Mouse (Mus musculus) embryonic facial prominence, embryonic 11.5 days (tissue): ENCODE data around the gene Chchd1. TPM values are rescaled to one million over a fixed set of nuclear protein-coding genes. Genes with fewer than 3 reads are reported as not detected.
A peak's percentile ranks its signal among the peaks of the same experiment; 100 is the strongest.

Source experiments
- ATAC-seq: fragments of 200-750 bp; cut with Nextera tagmentation; replicated peaks from 2 replicates; pipeline ENCODE4 v1.8.0; 2017; ENCODE audit warnings: low read depth; ENCODE audit not compliant: insufficient number of reproducible peaks, low FRiP score, low TSS enrichment
- DNase-seq: peaks from one replicate; pipeline ENCODE4 v3.0.0-alpha.2; 2015; ENCODE audit warnings: low spot score
- H3K27ac ChIP-seq: fragments of 300-500 bp; sonication (generic); replicated peaks from 2 replicates; pipeline ENCODE4 v1.5.1; 2014; ENCODE audit warnings: mild to moderate bottlenecking, low read depth, low read length, control low read depth
- H3K27me3 ChIP-seq: fragments of 300-500 bp; sonication (generic); 2 replicates; pipeline ENCODE4 v1.6.1; 2014; ENCODE audit warnings: mild to moderate bottlenecking, low read length, moderate library complexity, mixed read lengths; ENCODE audit not compliant: control insufficient read depth, insufficient read depth
- H3K36me3 ChIP-seq: fragments of 300-500 bp; sonication (generic); replicated peaks from 2 replicates; pipeline ENCODE4 v1.6.1; 2014; ENCODE audit warnings: low read depth, mild to moderate bottlenecking, low read length, moderate library complexity, mixed read lengths; ENCODE audit not compliant: control insufficient read depth, insufficient read depth
- H3K4me1 ChIP-seq: fragments of 300-500 bp; sonication (generic); 2 replicates; pipeline ENCODE4 v1.6.1; 2014; ENCODE audit warnings: low read length, mixed read lengths; ENCODE audit not compliant: control insufficient read depth, insufficient read depth
- H3K4me2 ChIP-seq: fragments of 300-500 bp; sonication (generic); 2 replicates; pipeline ENCODE4 v1.6.1; 2014; ENCODE audit warnings: low read depth, mild to moderate bottlenecking, control low read depth, low read length, moderate library complexity
- H3K4me3 ChIP-seq: fragments of 300-500 bp; sonication (generic); 2 replicates; pipeline ENCODE4 v1.5.1; 2014; ENCODE audit warnings: low read depth, low read length, control low read depth
- H3K9ac ChIP-seq: fragments of 300-500 bp; sonication (generic); replicated peaks from 2 replicates; pipeline ENCODE4 v1.6.1; 2014; ENCODE audit warnings: mild to moderate bottlenecking, control low read depth, low read length
- H3K9me3 ChIP-seq: fragments of 300-500 bp; sonication (generic); replicated peaks from 2 replicates; pipeline ENCODE4 v1.6.1; 2016; ENCODE audit warnings: mild to moderate bottlenecking, low read length, inconsistent platforms, mixed read lengths; ENCODE audit not compliant: control insufficient read depth
- WGBS: fragments of 180-500 bp; shearing (Covaris S2); extraction: QIAGEN DNeasy Blood & Tissue Kit; methylation state at CpG from one replicate; pipeline ENCODE4 v1.1.7; 2014; 5-methylcytosine and 5-hydroxymethylcytosine counted together
- polyA plus RNA-seq: library from polyadenylated mRNA; unstranded; fragments of >200 nt; fragmentation: Nextera tagmentation; extraction: Ambion mirVana; gene quantifications from 2 replicates; pipeline ENCODE4 v1.2.1, GENCODE M21; 2014

The Chchd1 gene
- 254 and 257 TPM in 2 replicates for polyA plus RNA-seq

DNA sequence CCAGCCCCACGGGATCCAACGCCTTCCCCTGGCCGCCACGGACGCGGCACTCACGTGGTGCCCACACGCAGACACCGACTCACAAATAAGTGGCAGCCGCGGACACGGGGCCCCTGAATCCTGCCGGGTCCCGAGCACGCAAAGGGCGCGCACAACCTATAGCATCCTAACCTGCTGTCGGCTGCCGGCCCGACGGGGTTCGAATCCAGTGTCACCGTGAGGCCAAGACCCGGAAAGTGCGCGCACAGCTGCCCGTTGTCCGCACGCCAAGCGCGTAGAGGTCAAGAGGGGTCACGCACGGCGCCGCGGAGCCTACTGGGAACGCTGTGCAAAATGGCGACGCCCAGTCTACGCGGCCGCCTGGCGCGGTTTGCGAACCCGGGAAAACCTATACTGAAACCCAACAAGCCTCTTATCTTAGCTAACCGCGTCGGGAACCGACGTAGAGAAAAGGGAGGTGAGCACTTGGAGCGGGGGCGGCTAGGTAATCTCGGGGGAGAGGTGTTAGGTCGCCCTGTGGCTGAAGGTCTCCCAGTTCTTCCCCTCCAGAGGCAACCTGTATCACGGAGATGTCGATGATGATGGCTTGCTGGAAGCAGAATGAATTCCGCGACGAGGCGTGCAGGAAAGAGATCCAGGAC, at the start of gene Chchd1:
TSS of gene Chchd1 (plus strand) at position 266 of the 641 bp plus-strand sequence.
- Histone ChIP-seq H3K9me3 (no peaks in the 10 kb centered on the region), H3K36me3 (no peaks in the 10 kb centered on the region; the same call in 1 of the 2 replicates), H3K4me2 (peak within 1 kb of the TSS; percentile 58), H3K4me1 (peaks cover 3% of the 10 kb centered on the region; the same call in 1 of the 2 replicates), H3K27ac (peak within 1 kb of the TSS; percentile 59), H3K9ac (peak within 1 kb of the TSS; percentile 79), H3K27me3 (no peaks in the 10 kb centered on the region), H3K4me3 (peak within 1 kb of the TSS; percentile 63)
- peak; percentile 91 for DNase-seq
- peak; percentile 53 for ATAC-seq
- under 1% methylated on average over 61 of the region's 61 CpGs for WGBS

DNA sequence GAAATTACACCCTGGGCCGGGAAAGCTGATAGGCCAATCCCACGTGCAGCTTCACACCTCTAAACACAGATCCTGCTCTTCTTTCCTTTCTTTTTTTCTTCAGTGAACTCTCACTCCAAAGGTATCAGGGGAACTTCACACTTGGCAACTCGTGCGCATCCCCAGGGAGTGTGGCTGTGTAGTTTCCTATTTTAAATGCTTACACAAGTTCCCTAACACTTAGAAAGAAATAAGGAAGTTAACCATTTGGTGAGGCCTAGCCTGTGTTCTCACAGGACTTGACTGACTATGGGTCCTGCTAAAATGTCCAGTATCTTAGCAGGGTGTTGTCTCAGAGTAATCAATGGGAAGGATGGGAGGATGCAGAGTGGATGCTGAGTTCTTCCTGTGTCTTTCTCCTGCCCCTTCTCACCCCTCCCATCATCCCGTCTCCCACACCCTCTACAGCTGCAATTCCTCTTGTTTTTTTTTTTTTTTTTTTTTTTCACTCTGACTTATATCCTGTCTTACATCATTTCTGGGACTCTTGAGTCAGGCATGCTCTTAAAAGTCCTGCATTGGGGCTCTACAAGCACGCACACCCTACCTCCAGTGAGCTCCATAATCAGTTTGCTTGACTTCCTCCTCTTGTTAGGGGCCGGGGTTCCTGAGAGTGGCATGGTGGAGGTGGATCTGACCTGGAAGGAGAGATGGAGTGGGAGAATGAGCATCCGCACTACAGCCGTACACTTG, 48.0 kb upstream of the Chchd1 start:
- Histone ChIP-seq H3K9ac (no peak overlapping the region), H3K36me3 (no peaks in the 10 kb centered on the region), H3K4me1 (no peaks in the 10 kb centered on the region), H3K27me3 (no peaks in the 10 kb centered on the region), H3K4me2 (no peak overlapping the region), H3K27ac (no peak overlapping the region), H3K4me3 (no peak overlapping the region), H3K9me3 (no peaks in the 10 kb centered on the region)
- 80% methylated on average over 9 of the region's 9 CpGs for WGBS
- no peak for DNase-seq
- ATAC-seq = no peak

DNA sequence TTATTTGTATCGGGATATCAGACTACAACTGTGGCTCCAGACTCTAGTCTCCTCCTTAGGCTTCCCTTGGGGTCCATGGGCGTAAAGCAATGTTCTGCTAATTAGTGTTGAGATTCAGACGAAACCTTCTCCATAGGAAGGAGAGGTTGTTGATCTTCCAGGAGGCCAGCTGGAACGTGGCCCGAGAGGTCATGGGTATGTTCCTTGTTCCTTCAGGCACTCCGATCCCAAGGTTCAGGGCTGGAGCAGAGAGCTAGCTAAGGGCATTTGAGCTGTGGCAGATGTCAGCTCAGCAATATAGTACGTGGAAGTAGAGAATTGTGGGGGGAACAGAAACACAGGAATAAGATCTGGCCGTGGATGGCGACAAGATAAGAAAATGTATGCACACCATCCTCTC, 47.1 kb upstream of the Chchd1 start:
- no peaks in the 10 kb centered on the region for H3K27me3 ChIP-seq
- no peaks in the 10 kb centered on the region for H3K9me3 ChIP-seq
- ATAC-seq = no peak
- H3K4me1 ChIP-seq = no peaks in the 10 kb centered on the region
- no peak overlapping the region for H3K9ac ChIP-seq
- no peak overlapping the region for H3K4me2 ChIP-seq
- no peak overlapping the region for H3K4me3 ChIP-seq
- no peaks in the 10 kb centered on the region for H3K36me3 ChIP-seq
- H3K27ac ChIP-seq = no peak overlapping the region
- WGBS = 63% methylated on average over 9 of the region's 9 CpGs
- DNase-seq = no peak

DNA sequence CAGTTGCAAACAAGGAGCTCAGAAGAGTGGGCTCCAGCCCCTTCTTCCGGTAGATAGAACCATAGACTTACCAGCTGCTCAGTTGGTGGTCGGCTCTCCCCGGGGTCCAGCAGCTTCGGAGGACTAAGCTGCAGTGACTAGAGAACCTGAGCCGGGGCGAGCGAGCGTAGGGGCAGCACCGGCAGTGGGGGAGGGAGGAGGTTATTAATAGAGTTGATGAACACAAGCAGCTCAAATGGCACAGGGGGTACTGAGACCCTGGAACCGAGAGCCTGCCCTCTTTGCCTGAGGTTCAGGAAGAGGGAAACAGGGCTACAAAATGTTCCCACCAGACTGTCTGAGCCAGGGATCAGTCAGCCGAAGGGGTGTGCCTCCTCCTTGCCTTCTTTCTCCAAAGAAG, 46.4 kb upstream of the Chchd1 start, which contains the start of gene Myoz1:
TSS of gene Myoz1 (minus strand) at position 180 of the 400 bp plus-strand sequence.
- Histone ChIP-seq H3K4me1 (no peaks in the 10 kb centered on the region), H3K4me3 (no peak within 1 kb of the TSS), H3K36me3 (no peaks in the 10 kb centered on the region), H3K4me2 (no peak within 1 kb of the TSS), H3K9ac (no peak within 1 kb of the TSS), H3K9me3 (no peaks in the 10 kb centered on the region), H3K27ac (no peak within 1 kb of the TSS), H3K27me3 (no peaks in the 10 kb centered on the region)
- DNase-seq = peak; percentile 7
- ATAC-seq = no peak
- WGBS = 31% methylated on average over 11 of the region's 11 CpGs

DNA sequence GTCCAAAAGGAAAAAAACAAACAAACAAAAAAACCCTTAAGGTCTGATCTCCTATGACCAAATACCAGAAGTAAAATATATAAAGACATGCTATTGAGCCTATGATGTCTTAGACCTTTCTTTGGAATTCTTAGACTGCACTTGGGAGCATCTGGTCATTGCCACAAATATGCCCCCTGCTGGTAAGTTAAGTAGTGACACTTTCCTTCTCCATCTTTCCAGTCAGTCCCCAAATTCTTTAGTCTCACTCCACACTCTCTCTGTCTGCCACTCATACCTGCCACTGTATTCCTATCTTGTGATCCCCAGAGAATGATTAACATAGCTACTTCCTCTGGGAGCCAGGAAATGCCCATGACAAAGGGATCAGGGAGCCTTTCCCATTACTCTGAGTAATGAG, 44.5 kb upstream of the Chchd1 start:
- no peaks in the 10 kb centered on the region for H3K4me1 ChIP-seq
- DNase-seq (peak; percentile 76), ATAC-seq (no peak)
- H3K9me3 ChIP-seq = no peaks in the 10 kb centered on the region
- H3K27me3 ChIP-seq = peaks cover 2% of the 10 kb centered on the region; the same call in 1 of the 2 replicates
- H3K9ac ChIP-seq = no peak overlapping the region
- H3K4me3 ChIP-seq = no peak overlapping the region
- no peak overlapping the region for H3K4me2 ChIP-seq
- no peaks in the 10 kb centered on the region for H3K36me3 ChIP-seq
- H3K27ac ChIP-seq = no peak overlapping the region

DNA sequence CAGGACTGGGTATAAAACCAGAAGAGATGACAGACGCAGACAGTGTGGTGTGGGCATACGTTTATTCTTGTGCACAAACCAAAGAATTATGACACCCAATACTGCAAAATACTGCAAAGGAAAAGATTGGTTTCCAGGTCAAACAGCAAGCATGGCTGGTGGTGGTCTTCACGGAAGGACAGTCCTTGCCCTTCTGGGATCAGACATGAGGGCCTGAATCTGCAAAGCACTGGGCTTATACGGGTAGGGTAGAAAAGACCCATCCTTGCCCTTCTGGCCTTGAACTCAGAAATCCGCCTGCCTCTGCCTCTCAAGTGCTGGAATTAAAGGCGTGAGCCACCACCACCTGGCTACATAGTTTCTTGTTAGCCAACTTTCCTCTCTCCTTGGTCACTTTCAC, 43.9 kb upstream of the Chchd1 start:
- no peaks in the 10 kb centered on the region for H3K4me1 ChIP-seq
- H3K9ac ChIP-seq = no peak overlapping the region
- no peaks in the 10 kb centered on the region for H3K9me3 ChIP-seq
- H3K4me3 ChIP-seq = no peak overlapping the region
- ATAC-seq (no peak), DNase-seq (no peak)
- H3K36me3 ChIP-seq = no peaks in the 10 kb centered on the region
- no peak overlapping the region for H3K27ac ChIP-seq
- H3K4me2 ChIP-seq = no peak overlapping the region
- peaks cover 2% of the 10 kb centered on the region; the same call in 1 of the 2 replicates for H3K27me3 ChIP-seq
- 85% methylated on average over 6 of the region's 6 CpGs for WGBS

DNA sequence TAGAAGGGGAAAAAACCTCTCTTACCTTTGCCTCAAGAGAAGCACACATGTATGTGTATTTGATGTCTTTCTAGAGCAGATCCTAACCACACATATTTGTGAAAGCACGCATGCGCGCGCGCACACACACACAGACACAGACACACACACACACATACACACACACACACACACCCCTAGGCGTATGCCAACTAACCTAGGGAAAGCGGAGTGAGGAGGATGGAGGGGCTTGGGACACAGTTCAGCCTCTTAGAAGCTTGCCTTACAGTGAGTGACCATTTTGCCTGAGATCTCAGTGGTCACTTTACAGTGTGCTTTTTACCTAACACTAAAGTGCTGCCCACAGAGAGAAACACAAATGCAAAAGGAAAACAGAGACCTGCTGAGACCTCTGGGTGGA, 43.1 kb upstream of the Chchd1 start:
- WGBS = 95% methylated on average over 7 of the region's 7 CpGs
- Histone ChIP-seq H3K9me3 (no peaks in the 10 kb centered on the region), H3K4me2 (no peak overlapping the region), H3K36me3 (no peaks in the 10 kb centered on the region), H3K27ac (no peak overlapping the region), H3K4me1 (no peaks in the 10 kb centered on the region), H3K9ac (no peak overlapping the region), H3K4me3 (no peak overlapping the region), H3K27me3 (peaks cover 2% of the 10 kb centered on the region; the same call in 1 of the 2 replicates)
- ATAC-seq = no peak
- DNase-seq = no peak
